In the genomic region with DNA sequence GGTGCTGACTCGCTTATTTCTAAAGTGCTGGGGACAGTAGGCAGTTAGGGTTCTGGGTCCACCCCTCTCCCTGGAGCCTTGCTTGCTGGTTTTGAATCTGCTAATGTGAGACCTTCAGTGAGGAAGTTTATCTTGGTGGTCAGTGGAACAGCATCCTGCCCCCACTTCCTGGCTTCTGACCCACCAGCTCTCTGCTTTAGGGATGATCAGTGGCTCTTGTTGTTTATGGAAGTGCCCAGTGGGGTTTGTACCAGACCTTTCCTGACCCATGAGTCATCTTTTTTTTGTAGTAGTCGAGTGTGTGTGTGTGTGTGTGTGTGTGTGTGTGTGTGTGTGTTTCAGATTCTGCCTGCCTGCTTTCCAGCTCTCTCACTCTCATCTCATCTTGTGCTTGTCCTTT, we compare ENCODE assay signal across 13 mouse cellular contexts. TPM values are rescaled to one million over a fixed set of nuclear protein-coding genes. Genes with fewer than 3 reads are reported as not detected.
DNase-seq lines count a peak whose midpoint lies in the region; ATAC-seq and TF ChIP-seq lines count a peak whose summit lies in the region.
"Had no signal": no experiment of that assay in that cellular context is flagged by ENCODE, and none has a peak within 500 bp of the region (broad histone marks: within the 10 kb centered on the region; RNA-seq: fewer than 3 reads in every experiment).

No protein-coding gene starts in this region.

- peaks cover 96% of the 10 kb centered on the region for H3K79me2 ChIP-seq in C2C12 (ENCODE audit: control insufficient read depth, insufficient read depth)

- H3K4me2 ChIP-seq in midbrain, embryonic 15.5 days = no peak overlapping the region
- no peak overlapping the region for H3K4me2 ChIP-seq in forebrain, embryonic 15.5 days (replicated peaks)
- H3K4me2 ChIP-seq: embryonic facial prominence, embryonic 12.5 days; hindbrain, embryonic 15.5 days; liver, embryonic 13.5 days had no signal

- peak; percentile 47 to 49 for DNase-seq in heart, adult 18-20 months
- no peak for DNase-seq in heart, adult 8-10 months (ENCODE audit: low spot score)
- no peak for DNase-seq in heart, embryonic 10.5 days (ENCODE audit: low spot score)
- DNase-seq in kidney, postnatal 36 days = peak; percentile 40 to 54
- DNase-seq in right cerebral cortex, adult 2 months (ENCODE audit: low spot score in 2 of 2) = no peak
- DNase-seq: layer of hippocampus, postnatal 36 days; liver, embryonic 13.5 days had no signal

- H3K9ac ChIP-seq in midbrain, embryonic 15.5 days = no peak overlapping the region
- H3K9ac ChIP-seq in forebrain, embryonic 15.5 days (replicated peaks) = no peak overlapping the region
- H3K9ac ChIP-seq: embryonic facial prominence, embryonic 12.5 days; hindbrain, embryonic 15.5 days; liver, embryonic 13.5 days had no signal

- H3K9me3 ChIP-seq in heart, embryonic 10.5 days = no peaks in the 10 kb centered on the region
- no peaks in the 10 kb centered on the region for H3K9me3 ChIP-seq in midbrain, embryonic 15.5 days
- H3K9me3 ChIP-seq in forebrain, embryonic 15.5 days = no peaks in the 10 kb centered on the region
- H3K9me3 ChIP-seq: embryonic facial prominence, embryonic 12.5 days; hindbrain, embryonic 15.5 days; liver, embryonic 13.5 days had no signal

- 26% methylated on average over 2 of the region's 2 CpGs for WGBS in heart, embryonic 10.5 days
- 65% methylated on average over 2 of the region's 2 CpGs for WGBS in midbrain, embryonic 15.5 days
- 52% methylated on average over 2 of the region's 2 CpGs for WGBS in forebrain, embryonic 15.5 days

- no peak for ATAC-seq in midbrain, embryonic 15.5 days (replicated peaks)
- ATAC-seq in forebrain, embryonic 15.5 days (replicated peaks) = no peak
- ATAC-seq: midbrain, embryonic 16.5 days had no signal

- H3ac ChIP-seq in C2C12 (ENCODE audit: control insufficient read depth, insufficient read length, low read depth) = no peak overlapping the region

- H3K27me3 ChIP-seq in C2C12 (ENCODE audit: control insufficient read depth, insufficient read depth, insufficient read length) = no peaks in the 10 kb centered on the region
- H3K27me3 ChIP-seq in heart, embryonic 10.5 days (ENCODE audit: insufficient read depth, poor library complexity, severe bottlenecking) = no peaks in the 10 kb centered on the region
- H3K27me3 ChIP-seq in midbrain, embryonic 15.5 days (replicated peaks) = no peaks in the 10 kb centered on the region
- H3K27me3 ChIP-seq in forebrain, embryonic 15.5 days = no peaks in the 10 kb centered on the region
- H3K27me3 ChIP-seq: embryonic facial prominence, embryonic 12.5 days; hindbrain, embryonic 15.5 days had no signal

- peaks cover 67% of the 10 kb centered on the region for H3K79me3 ChIP-seq in C2C12 (ENCODE audit: low read depth)

- H3K36me3 ChIP-seq in C2C12 (ENCODE audit: control insufficient read depth, insufficient read depth) = no peaks in the 10 kb centered on the region
- H3K36me3 ChIP-seq in heart, embryonic 10.5 days = no peaks in the 10 kb centered on the region
- no peaks in the 10 kb centered on the region for H3K36me3 ChIP-seq in midbrain, embryonic 15.5 days (replicated peaks)
- H3K36me3 ChIP-seq in forebrain, embryonic 15.5 days = no peaks in the 10 kb centered on the region
- H3K36me3 ChIP-seq: embryonic facial prominence, embryonic 12.5 days; hindbrain, embryonic 15.5 days; liver, embryonic 13.5 days had no signal

- H3K4me3 ChIP-seq in C2C12 (ENCODE audit: insufficient read depth, poor library complexity, severe bottlenecking) = no peak overlapping the region
- H3K4me3 ChIP-seq in heart, embryonic 10.5 days = no peak overlapping the region
- H3K4me3 ChIP-seq in midbrain, embryonic 15.5 days = no peak overlapping the region
- no peak overlapping the region for H3K4me3 ChIP-seq in forebrain, embryonic 15.5 days
- H3K4me3 ChIP-seq: embryonic facial prominence, embryonic 12.5 days; hindbrain, embryonic 15.5 days; liver, embryonic 13.5 days had no signal

- H3K4me1 ChIP-seq in heart, embryonic 10.5 days = peaks cover 96% of the 10 kb centered on the region
- H3K4me1 ChIP-seq in midbrain, embryonic 15.5 days = peaks cover 27% of the 10 kb centered on the region
- peaks cover 44% of the 10 kb centered on the region for H3K4me1 ChIP-seq in forebrain, embryonic 15.5 days

- H3K27ac ChIP-seq in heart, embryonic 10.5 days = peak overlapping the region; percentile 72; the same call in 1 of the 2 replicates
- H3K27ac ChIP-seq in midbrain, embryonic 15.5 days = no peak overlapping the region
- H3K27ac ChIP-seq in forebrain, embryonic 15.5 days (replicated peaks) = no peak overlapping the region
- H3K27ac ChIP-seq: embryonic facial prominence, embryonic 12.5 days; hindbrain, embryonic 15.5 days; liver, embryonic 13.5 days had no signal

- no peak for TF ChIP-seq CTCF in C2C12 (IDR thresholded peaks at IDR 0.05; ENCODE audit: control insufficient read depth, insufficient read depth, insufficient read length)

TF ChIP-seq in C2C12, 6 proteins besides CTCF, POLR2A, EP300 and RAD21:
- TF ChIP-seq MAX (IDR thresholded peaks at IDR 0.05) (peak; percentile 14), USF1 (IDR thresholded peaks at IDR 0.05; ENCODE audit: low read depth) (no peak), MYOD1 (IDR thresholded peaks at IDR 0.05; ENCODE audit: control insufficient read depth, insufficient read length, low read depth) (peak; percentile 7), MYOG (IDR thresholded peaks at IDR 0.05; ENCODE audit: control insufficient read depth, extremely low read depth, insufficient read length) (no peak), FOSL1 (IDR thresholded peaks at IDR 0.05; ENCODE audit: insufficient read depth, low read length, poor library complexity, severe bottlenecking) (no peak), CEBPB (IDR thresholded peaks at IDR 0.05; ENCODE audit: low read depth) (no peak)

RNA-seq across cellular contexts. Expression of a gene that starts 38.6 kb away (rescaled TPM):
- 100 to 1,000 TPM; 152 to 155 TPM for total RNA-seq in heart, adult 18-20 months (2021)
- 100 to 1,000 TPM; 166 to 191 (median 175) TPM for total RNA-seq in heart, adult 8-10 months (2022)
- polyA plus RNA-seq in C2C12 (2012; fragmentation: generic; extraction: Trizol) = 25.1 TPM
- polyA plus RNA-seq in heart, embryonic 10.5 days (2016; fragmentation: Nextera tagmentation; extraction: Ambion mirVana) = 19.7 and 27.2 TPM in 2 replicates
- polyA plus RNA-seq in midbrain, embryonic 15.5 days (2015; fragmentation: Nextera tagmentation; extraction: Ambion mirVana) = 13.4 and 15.0 TPM in 2 replicates
- polyA plus RNA-seq in forebrain, embryonic 15.5 days (2015; fragmentation: Nextera tagmentation; extraction: Ambion mirVana) = 18.0 and 18.3 TPM in 2 replicates

Comparison
In these comparisons a context has a peak if more than half of its experiments do, and no peak if none do; other contexts are left out.
1. DNase-seq: peak in heart, adult 18-20 months (2 of 2) and kidney, postnatal 36 days (2 of 2); none in heart, adult 8-10 months (single experiment), heart, embryonic 10.5 days (single experiment) and right cerebral cortex, adult 2 months (0 of 2).